Mouse (Mus musculus) midbrain, embryonic 15.5 days (tissue): ENCODE data around the gene Mesp2. TPM values are rescaled to one million over a fixed set of nuclear protein-coding genes. Genes with fewer than 3 reads are reported as not detected.

Source experiments
- ATAC-seq: fragments of 200-750 bp; cut with Nextera tagmentation; replicated peaks from 2 replicates; pipeline ENCODE4 v1.8.0; 2017; ENCODE audit warnings: moderate TSS enrichment
- H3K27ac ChIP-seq: fragments of 300-500 bp; sonication (generic); 2 replicates; pipeline ENCODE4 v1.5.1; 2015; ENCODE audit warnings: mild to moderate bottlenecking, inconsistent platforms
- H3K27me3 ChIP-seq: fragments of 300-500 bp; sonication (generic); replicated peaks from 2 replicates; pipeline ENCODE4 v1.6.1; 2015; ENCODE audit warnings: inconsistent platforms
- H3K36me3 ChIP-seq: fragments of 300-500 bp; sonication (generic); replicated peaks from 2 replicates; pipeline ENCODE4 v1.6.1; 2015; ENCODE audit warnings: inconsistent platforms
- H3K4me1 ChIP-seq: fragments of 300-500 bp; sonication (generic); 2 replicates; pipeline ENCODE4 v1.6.1; 2015; ENCODE audit warnings: inconsistent platforms
- H3K4me2 ChIP-seq: fragments of 300-500 bp; sonication (generic); 2 replicates; pipeline ENCODE4 v1.6.1; 2015; ENCODE audit warnings: inconsistent platforms, mild to moderate bottlenecking, moderate library complexity
- H3K4me3 ChIP-seq: fragments of 300-500 bp; sonication (generic); 2 replicates; pipeline ENCODE4 v1.5.1; 2015; ENCODE audit warnings: mild to moderate bottlenecking, inconsistent platforms
- H3K9ac ChIP-seq: fragments of 300-500 bp; sonication (generic); 2 replicates; pipeline ENCODE4 v1.6.1; 2015; ENCODE audit warnings: mild to moderate bottlenecking, inconsistent platforms
- H3K9me3 ChIP-seq: fragments of 300-500 bp; sonication (generic); 2 replicates; pipeline ENCODE4 v1.6.1; 2016; ENCODE audit warnings: inconsistent platforms
- WGBS: fragments of 180-500 bp; shearing (Covaris S2); methylation state at CpG from one replicate; pipeline ENCODE4 v1.1.7; 2015; ENCODE audit warnings: mixed read lengths; 5-methylcytosine and 5-hydroxymethylcytosine counted together
- polyA plus RNA-seq: library from polyadenylated mRNA; unstranded; fragments of >200 nt; fragmentation: Nextera tagmentation; extraction: Ambion mirVana; gene quantifications from 2 replicates; pipeline ENCODE4 v1.2.1, GENCODE M21; 2015

Gene Mesp2
- polyA plus RNA-seq, 1 experiment from 2014 or later, result 1.1 TPM

GRCm38 (mm10) chr7:79847456-79848451 lies 37.2 kb downstream of the Mesp2 start:
- H3K9me3 ChIP-seq, result no peaks in the 10 kb centered on the region
- H3K4me3 ChIP-seq, result peak overlapping the region; percentile 24
- H3K36me3 ChIP-seq, result no peaks in the 10 kb centered on the region
- no peak for ATAC-seq
- peak overlapping the region; percentile 50 for H3K4me2 ChIP-seq
- no peak overlapping the region for H3K9ac ChIP-seq
- no peak overlapping the region for H3K27ac ChIP-seq
- H3K27me3 ChIP-seq, result peaks cover 8% of the 10 kb centered on the region
- peaks cover 7% of the 10 kb centered on the region for H3K4me1 ChIP-seq
- 11% methylated on average over 53 of the region's 53 CpGs for WGBS

- 87% methylated on average over 4 of the region's 4 CpGs for WGBS
- Histone ChIP-seq H3K4me2 (no peak overlapping the region), H3K36me3 (no peaks in the 10 kb centered on the region), H3K9ac (no peak overlapping the region), H3K27ac (no peak overlapping the region), H3K4me1 (no peaks in the 10 kb centered on the region), H3K9me3 (no peaks in the 10 kb centered on the region), H3K27me3 (no peaks in the 10 kb centered on the region), H3K4me3 (no peak overlapping the region)
- ATAC-seq, result no peak
Measured at GRCm38 (mm10) chr7:79856305-79856704, 45.8 kb downstream of the Mesp2 start.

- WGBS, result 64% methylated on average over 11 of the region's 11 CpGs
- Histone ChIP-seq H3K36me3 (no peaks in the 10 kb centered on the region), H3K27ac (no peak overlapping the region), H3K4me2 (no peak overlapping the region), H3K9me3 (no peaks in the 10 kb centered on the region), H3K4me3 (no peak overlapping the region), H3K4me1 (no peaks in the 10 kb centered on the region), H3K27me3 (no peaks in the 10 kb centered on the region), H3K9ac (no peak overlapping the region)
- ATAC-seq, result no peak
Measured at GRCm38 (mm10) chr7:79858202-79858934, 47.8 kb downstream of the Mesp2 start.

- H3K36me3 ChIP-seq, result no peaks in the 10 kb centered on the region
- ATAC-seq, result no peak
- WGBS, result 74% methylated on average over 9 of the region's 9 CpGs
- H3K27me3 ChIP-seq, result no peaks in the 10 kb centered on the region
- H3K9ac ChIP-seq, result no peak overlapping the region
- H3K4me3 ChIP-seq, result no peak overlapping the region
- H3K4me1 ChIP-seq, result no peaks in the 10 kb centered on the region
- H3K4me2 ChIP-seq, result no peak overlapping the region
- no peak overlapping the region for H3K27ac ChIP-seq
- H3K9me3 ChIP-seq, result no peaks in the 10 kb centered on the region
Measured at GRCm38 (mm10) chr7:79858956-79859630, 48.6 kb downstream of the Mesp2 start.

- H3K27me3 ChIP-seq, result no peaks in the 10 kb centered on the region
- ATAC-seq, result no peak
- no peak within 1 kb of the TSS for H3K9ac ChIP-seq
- H3K4me1 ChIP-seq, result no peaks in the 10 kb centered on the region
- no peak within 1 kb of the TSS for H3K4me2 ChIP-seq
- 89% methylated on average over 9 of the region's 9 CpGs for WGBS
- no peak within 1 kb of the TSS for H3K27ac ChIP-seq
- no peaks in the 10 kb centered on the region for H3K36me3 ChIP-seq
- no peak within 1 kb of the TSS for H3K4me3 ChIP-seq
- H3K9me3 ChIP-seq, result no peaks in the 10 kb centered on the region
Measured at GRCm38 (mm10) chr7:79860811-79861210, 50.3 kb downstream of the Mesp2 start, which contains the start of gene Anpep. TSS of gene Anpep (minus strand) at chr7:79861059.

- no peaks in the 10 kb centered on the region for H3K4me1 ChIP-seq
- WGBS, result 89% methylated on average over 8 of the region's 8 CpGs
- no peak overlapping the region for H3K27ac ChIP-seq
- no peaks in the 10 kb centered on the region for H3K27me3 ChIP-seq
- H3K4me2 ChIP-seq, result no peak overlapping the region
- H3K36me3 ChIP-seq, result no peaks in the 10 kb centered on the region
- no peak overlapping the region for H3K9ac ChIP-seq
- ATAC-seq, result no peak
- no peak overlapping the region for H3K4me3 ChIP-seq
- H3K9me3 ChIP-seq, result no peaks in the 10 kb centered on the region
Measured at GRCm38 (mm10) chr7:79861794-79862193, 51.3 kb downstream of the Mesp2 start.

Other genes with a start within 250 kb of the Mesp2 start
- gene Rhcg, start 193.1 kb upstream of the Mesp2 start, polyA plus RNA-seq, result 1.9 and 2.1 TPM in 2 replicates
- gene Ticrr, start 150.5 kb upstream of the Mesp2 start, polyA plus RNA-seq, result 1.5 and 2.2 TPM in 2 replicates
- gene Kif7, start 95.0 kb upstream of the Mesp2 start, polyA plus RNA-seq, result 1.3 and 2.0 TPM in 2 replicates
- gene Plin1, start 77.8 kb upstream of the Mesp2 start, polyA plus RNA-seq, result 0.27 TPM in 1 of 2 replicates, not detected in the other
- 13.5 and 15.3 TPM in 2 replicates for gene Pex11a, start 67.6 kb upstream of the Mesp2 start, polyA plus RNA-seq
- 0.43 and 0.54 TPM in 2 replicates for gene Wdr93, start 67.6 kb upstream of the Mesp2 start, polyA plus RNA-seq
- not detected in 2 replicates for gene Mesp1, start 16.9 kb upstream of the Mesp2 start, polyA plus RNA-seq
- 3.8 TPM in 2 replicates for gene Anpep, start 50.3 kb downstream of the Mesp2 start, polyA plus RNA-seq
- gene Ap3s2, start 109.9 kb downstream of the Mesp2 start, polyA plus RNA-seq, result 39.9 and 41.7 TPM in 2 replicates
- 17.6 and 19.1 TPM in 2 replicates for gene Arpin, start 124.6 kb downstream of the Mesp2 start, polyA plus RNA-seq
- gene Zfp710, start 214.1 kb downstream of the Mesp2 start, polyA plus RNA-seq, result 18.0 and 18.6 TPM in 2 replicates